Mouse (Mus musculus) cerebellum, adult 2 months (tissue): ENCODE data around the gene Wnt3a.

Experiments
- CTCF ChIP-seq: fragments of 200-500 bp; IDR thresholded peaks from 2 replicates; pipeline ENCODE4 v1.5.1; 2011; ENCODE audit warnings: low read depth, mild to moderate bottlenecking, control low read depth, low read length, moderate library complexity, borderline replicate concordance; ENCODE audit not compliant: insufficient read depth
- POLR2A ChIP-seq: fragments of 200-500 bp; IDR thresholded peaks from 2 replicates; pipeline ENCODE4 v1.6.1; 2011; ENCODE audit warnings: low read length, control low read depth, borderline replicate concordance; ENCODE audit not compliant: insufficient read depth

GRCm38 (mm10) chr11:59202081-59202995, 88.2 kb downstream of the Wnt3a start, which contains the start of gene Mrpl55:
- TF ChIP-seq CTCF (no peak), POLR2A (peak; percentile 84; the same call in 1 of the 2 replicates)
